Mouse (Mus musculus) embryonic fibroblast, embryonic 13.5 days (primary cell): ENCODE measurements around the gene Cic.

Experiments used
- CTCF ChIP-seq: IDR thresholded peaks from 2 replicates; pipeline ENCODE4 v1.5.1; 2011; ENCODE audit warnings: mild to moderate bottlenecking, control low read depth, low read length, moderate library complexity, borderline replicate concordance; ENCODE audit not compliant: insufficient read depth
- POLR2A ChIP-seq: IDR thresholded peaks from 2 replicates; pipeline ENCODE4 v1.6.1; 2011; ENCODE audit warnings: low read depth, mild to moderate bottlenecking, control low read depth, low read length, moderate library complexity

DNA sequence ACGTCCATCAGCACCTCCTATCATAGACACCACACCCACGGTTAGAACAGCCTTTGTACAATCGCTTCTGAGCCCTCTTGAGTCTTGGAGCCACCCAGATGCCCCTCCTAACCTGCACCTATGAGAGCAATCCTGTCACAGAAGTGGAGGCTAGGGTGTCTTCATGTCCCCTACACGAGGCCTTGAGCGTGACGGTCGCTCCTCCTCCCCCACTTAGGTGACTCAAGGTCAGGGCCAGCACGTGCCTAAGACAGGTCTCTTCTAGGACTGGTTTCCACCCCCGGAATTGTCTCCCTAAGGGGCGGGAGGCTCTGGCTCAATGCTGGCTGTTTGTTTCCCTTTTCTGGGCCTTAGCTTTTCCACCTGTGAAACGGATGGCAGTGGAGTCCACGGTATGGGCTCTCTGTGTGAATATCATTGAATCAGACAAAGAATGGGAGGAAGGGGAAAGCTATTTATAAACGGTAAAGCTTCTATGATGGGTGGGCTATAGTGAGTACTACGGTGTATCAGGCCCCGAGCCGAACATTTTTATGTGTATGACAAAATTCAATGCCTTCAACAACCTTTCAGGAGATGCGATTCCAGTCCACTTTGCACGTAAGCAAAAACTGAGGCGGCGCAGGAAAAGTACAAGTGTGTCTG is 46.9 kb upstream of the Cic start, which contains the start of gene Dedd2:
- TF ChIP-seq CTCF (no peak), POLR2A (no peak)
